Mouse (Mus musculus): ENCODE data around the gene Apoa4. TPM values are rescaled to one million over a fixed set of nuclear protein-coding genes. Genes with fewer than 3 reads are reported as not detected.

Gene Apoa4
- polyA plus RNA-seq, 1 experiment from 2014 or later, result 0.33 TPM

DNA sequence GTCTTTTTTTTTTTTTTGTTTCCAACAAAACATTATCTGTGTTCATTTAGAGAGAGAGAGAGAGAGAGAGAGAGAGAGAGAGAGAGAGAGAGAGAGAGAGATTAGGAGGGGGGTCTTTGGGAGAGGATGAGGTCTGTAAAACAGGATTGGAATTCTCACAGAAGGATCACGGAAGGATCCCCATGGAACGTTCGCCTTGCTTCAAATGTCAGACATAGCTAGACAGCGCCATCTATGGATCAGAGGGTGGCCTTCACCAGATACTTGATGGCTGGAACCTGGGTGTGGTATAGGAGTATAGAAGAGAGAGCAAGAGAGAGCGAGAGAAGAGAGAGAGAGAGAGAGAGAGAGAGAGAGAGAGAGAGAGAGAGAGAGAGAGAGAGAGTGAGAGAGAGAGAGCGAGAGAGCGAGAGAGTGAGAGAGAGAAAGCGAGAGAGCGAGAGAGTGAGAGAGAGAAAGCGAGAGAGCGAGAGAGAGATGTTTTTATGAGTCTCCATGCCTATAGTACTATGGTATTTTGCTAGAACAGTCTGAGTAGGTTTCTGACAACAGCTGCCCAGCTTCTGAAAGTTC lies 6.3 kb downstream of the Apoa4 start:
- Histone ChIP-seq H3K36me3 (replicated peaks) (no peaks in the 10 kb centered on the region), H3K9me3 (replicated peaks) (no peaks in the 10 kb centered on the region), H3K4me2 (peak overlapping the region; percentile 20; the same call in 1 of the 2 replicates), H3K27ac (replicated peaks) (no peak overlapping the region), H3K27me3 (no peaks in the 10 kb centered on the region), H3K4me1 (replicated peaks) (no peaks in the 10 kb centered on the region), H3K4me3 (replicated peaks) (no peak overlapping the region), H3K9ac (no peak overlapping the region)
- ATAC-seq (ENCODE audit: insufficient read depth), result no peak
- 28% methylated on average over 10 of the region's 11 CpGs for WGBS (ENCODE audit: insufficient replicate concordance)

GRCm38 (mm10) chr9:46256177-46256576 lies 15.7 kb downstream of the Apoa4 start:
- Histone ChIP-seq H3K36me3 (replicated peaks) (no peaks in the 10 kb centered on the region), H3K9ac (no peak overlapping the region), H3K27ac (replicated peaks) (no peak overlapping the region), H3K4me2 (no peak overlapping the region), H3K27me3 (no peaks in the 10 kb centered on the region), H3K4me1 (replicated peaks) (0 out of 2 replicates have a peak, but pooled peaks cover 7% of the 10 kb centered on the region), H3K9me3 (replicated peaks) (no peaks in the 10 kb centered on the region), H3K4me3 (replicated peaks) (no peak overlapping the region)
- 63% methylated on average over 7 of the region's 7 CpGs for WGBS (ENCODE audit: insufficient replicate concordance)
- no peak for ATAC-seq (ENCODE audit: insufficient read depth)

DNA sequence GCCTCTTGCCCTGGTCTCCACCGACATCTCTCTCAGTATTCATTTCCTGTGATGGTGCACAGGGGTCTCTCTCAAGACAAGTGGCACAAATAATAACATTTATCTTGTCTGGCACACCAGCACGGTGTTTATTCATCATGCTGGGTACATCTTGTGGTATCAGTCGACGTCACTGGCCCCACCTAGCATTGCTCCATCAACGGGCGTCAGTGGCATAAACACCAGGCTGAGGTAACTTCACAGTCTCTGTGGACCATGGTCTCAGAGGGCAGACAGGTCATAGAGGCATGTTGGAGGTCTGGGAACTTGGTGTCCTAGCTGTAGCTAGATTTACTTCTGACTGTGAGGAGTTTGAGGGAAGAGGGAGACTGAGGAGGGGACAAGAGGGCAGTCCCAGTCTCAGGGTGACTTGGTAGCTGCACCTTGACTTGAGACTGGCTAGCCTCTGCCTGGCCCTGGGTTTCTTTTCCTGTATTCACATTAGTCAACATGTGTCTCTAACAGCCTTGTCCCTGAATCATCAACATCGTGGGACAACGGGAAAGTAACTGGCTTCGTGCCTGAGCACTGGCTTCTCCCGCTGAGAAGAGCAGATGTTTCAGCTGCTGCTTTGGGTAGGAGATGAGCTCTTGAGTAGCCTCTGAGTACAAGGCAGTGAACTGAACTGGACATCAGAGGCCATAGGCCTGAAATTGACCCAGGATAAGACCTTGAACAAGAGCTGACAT lies 16.3 kb downstream of the Apoa4 start:
- WGBS (ENCODE audit: insufficient replicate concordance), result 67% methylated on average over 10 of the region's 10 CpGs
- H3K36me3 ChIP-seq (replicated peaks), result no peaks in the 10 kb centered on the region
- no peak overlapping the region for H3K4me2 ChIP-seq
- H3K4me1 ChIP-seq (replicated peaks), result 0 out of 2 replicates have a peak, but pooled peaks cover 8% of the 10 kb centered on the region
- no peak overlapping the region for H3K4me3 ChIP-seq (replicated peaks)
- H3K9ac ChIP-seq, result no peak overlapping the region
- H3K9me3 ChIP-seq (replicated peaks), result no peaks in the 10 kb centered on the region
- no peaks in the 10 kb centered on the region for H3K27me3 ChIP-seq
- ATAC-seq (ENCODE audit: insufficient read depth), result no peak
- 0 out of 2 replicates have a peak overlapping the region, but pooled peaks have one; percentile 6 for H3K27ac ChIP-seq (replicated peaks)

- peak; percentile 40; the same call in 1 of the 2 replicates for ATAC-seq (ENCODE audit: insufficient read depth)
- Histone ChIP-seq H3K27me3 (no peaks in the 10 kb centered on the region), H3K9ac (no peak overlapping the region), H3K4me3 (replicated peaks) (no peak overlapping the region), H3K27ac (replicated peaks) (0 out of 2 replicates have a peak overlapping the region, but pooled peaks have one; percentile 6), H3K9me3 (replicated peaks) (no peaks in the 10 kb centered on the region), H3K4me2 (no peak overlapping the region), H3K4me1 (replicated peaks) (0 out of 2 replicates have a peak, but pooled peaks cover 8% of the 10 kb centered on the region), H3K36me3 (replicated peaks) (no peaks in the 10 kb centered on the region)
- WGBS (ENCODE audit: insufficient replicate concordance), result 64% methylated on average over 3 of the region's 3 CpGs
These were observed 17.1 kb downstream of the Apoa4 start for GRCm38 (mm10) chr9:46257546-46257945.

GRCm38 (mm10) chr9:46259111-46259510 lies 18.6 kb downstream of the Apoa4 start:
- Histone ChIP-seq H3K27ac (replicated peaks) (no peak overlapping the region), H3K9me3 (replicated peaks) (no peaks in the 10 kb centered on the region), H3K27me3 (no peaks in the 10 kb centered on the region), H3K9ac (no peak overlapping the region), H3K4me1 (replicated peaks) (0 out of 2 replicates have a peak, but pooled peaks cover 8% of the 10 kb centered on the region), H3K4me2 (no peak overlapping the region), H3K36me3 (replicated peaks) (no peaks in the 10 kb centered on the region), H3K4me3 (replicated peaks) (no peak overlapping the region)
- WGBS (ENCODE audit: insufficient replicate concordance), result 68% methylated on average over 6 of the region's 6 CpGs
- ATAC-seq (ENCODE audit: insufficient read depth), result no peak

DNA sequence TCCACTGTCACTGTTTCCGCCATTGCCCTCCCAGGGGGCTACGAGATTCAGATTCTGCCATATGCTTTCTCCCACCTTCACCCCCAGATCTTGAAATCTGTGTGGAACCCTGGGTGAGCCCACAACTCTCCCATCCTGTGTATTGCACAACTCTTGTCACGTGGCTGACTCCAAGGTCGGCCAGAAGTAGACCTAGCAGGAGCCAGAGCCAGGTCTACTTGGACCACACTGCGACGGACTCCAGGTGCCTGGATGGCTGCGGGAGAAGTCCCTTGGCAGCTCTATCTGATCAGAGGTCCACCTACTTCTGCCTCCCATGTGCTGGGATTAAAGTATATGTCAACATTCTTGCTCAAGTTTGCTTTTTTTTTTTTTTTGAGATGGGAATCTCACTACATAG lies 20.6 kb downstream of the Apoa4 start:
- Histone ChIP-seq H3K4me1 (replicated peaks) (0 out of 2 replicates have a peak, but pooled peaks cover 8% of the 10 kb centered on the region), H3K4me3 (replicated peaks) (no peak overlapping the region), H3K9ac (no peak overlapping the region), H3K9me3 (replicated peaks) (no peaks in the 10 kb centered on the region), H3K4me2 (no peak overlapping the region), H3K27me3 (no peaks in the 10 kb centered on the region), H3K27ac (replicated peaks) (no peak overlapping the region), H3K36me3 (replicated peaks) (no peaks in the 10 kb centered on the region)
- 53% methylated on average over 7 of the region's 7 CpGs for WGBS (ENCODE audit: insufficient replicate concordance)
- no peak for ATAC-seq (ENCODE audit: insufficient read depth)

DNA sequence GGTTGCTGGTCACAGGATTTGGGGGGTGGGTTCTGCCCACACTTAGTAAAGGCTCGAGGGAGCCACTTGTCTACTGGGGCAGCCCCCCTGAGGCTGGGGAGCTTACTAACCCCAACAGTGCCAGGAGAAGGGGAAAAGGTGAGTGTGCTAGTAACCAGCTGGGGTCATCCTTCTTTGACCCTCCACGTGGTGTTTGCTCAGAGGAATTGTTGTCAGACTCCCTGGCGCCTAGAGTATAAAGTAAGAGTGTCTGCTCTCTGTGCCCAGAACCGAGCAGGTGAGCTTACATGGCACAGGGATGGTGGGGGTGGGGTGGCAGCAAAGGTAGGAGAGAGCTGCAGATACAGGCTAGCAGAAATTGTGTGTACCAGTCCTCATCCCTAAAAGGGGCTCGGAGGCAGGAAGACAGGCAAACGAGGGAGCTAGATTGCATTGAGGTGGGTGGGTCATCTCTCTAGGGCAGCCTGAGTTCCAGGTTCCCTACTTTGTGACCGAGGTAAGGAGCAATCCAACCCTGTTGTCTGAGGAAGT lies 27.9 kb downstream of the Apoa4 start, which contains the start of gene Apoa5:
Apoa5 (plus strand) TSS at position 291 of the 531 bp plus-strand sequence.
- no peaks in the 10 kb centered on the region for H3K36me3 ChIP-seq (replicated peaks)
- H3K27me3 ChIP-seq, result peaks cover 14% of the 10 kb centered on the region; the same call in 1 of the 2 replicates
- no peak for ATAC-seq (ENCODE audit: insufficient read depth)
- no peak within 1 kb of the TSS for H3K9ac ChIP-seq
- H3K4me3 ChIP-seq (replicated peaks), result no peak within 1 kb of the TSS
- no peak within 1 kb of the TSS for H3K4me2 ChIP-seq
- no peaks in the 10 kb centered on the region for H3K9me3 ChIP-seq (replicated peaks)
- H3K4me1 ChIP-seq (replicated peaks), result peaks cover 11% of the 10 kb centered on the region
- WGBS (ENCODE audit: insufficient replicate concordance), result 41% methylated on average over 7 of the region's 7 CpGs
- no peak within 1 kb of the TSS for H3K27ac ChIP-seq (replicated peaks)

DNA sequence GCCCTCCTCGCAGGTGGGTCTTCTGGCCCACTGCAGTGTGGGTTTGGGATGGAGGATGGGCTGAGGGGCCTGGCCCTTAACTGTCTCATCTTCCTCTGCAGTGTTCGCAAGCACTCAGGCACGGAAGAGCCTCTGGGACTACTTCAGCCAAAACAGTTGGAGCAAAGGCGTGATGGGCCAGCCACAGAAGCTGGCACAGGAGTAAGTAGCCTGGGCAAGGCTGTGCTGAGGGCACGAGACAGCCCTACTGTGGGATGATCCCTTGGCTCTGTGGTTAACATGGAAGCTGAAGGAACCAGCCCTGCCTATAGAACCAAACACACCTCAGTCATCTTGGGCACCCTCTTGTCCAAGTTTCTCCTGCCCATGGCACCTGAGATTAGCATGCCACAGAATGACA lies 28.6 kb downstream of the Apoa4 start:
- no peak overlapping the region for H3K9ac ChIP-seq
- H3K9me3 ChIP-seq (replicated peaks), result no peaks in the 10 kb centered on the region
- no peak overlapping the region for H3K4me2 ChIP-seq
- peaks cover 18% of the 10 kb centered on the region for H3K4me1 ChIP-seq (replicated peaks)
- no peak for ATAC-seq (ENCODE audit: insufficient read depth)
- no peak overlapping the region for H3K27ac ChIP-seq (replicated peaks)
- H3K4me3 ChIP-seq (replicated peaks), result no peak overlapping the region
- H3K27me3 ChIP-seq, result peaks cover 14% of the 10 kb centered on the region; the same call in 1 of the 2 replicates
- WGBS (ENCODE audit: insufficient replicate concordance), result 67% methylated on average over 5 of the region's 5 CpGs
- H3K36me3 ChIP-seq (replicated peaks), result no peaks in the 10 kb centered on the region

DNA sequence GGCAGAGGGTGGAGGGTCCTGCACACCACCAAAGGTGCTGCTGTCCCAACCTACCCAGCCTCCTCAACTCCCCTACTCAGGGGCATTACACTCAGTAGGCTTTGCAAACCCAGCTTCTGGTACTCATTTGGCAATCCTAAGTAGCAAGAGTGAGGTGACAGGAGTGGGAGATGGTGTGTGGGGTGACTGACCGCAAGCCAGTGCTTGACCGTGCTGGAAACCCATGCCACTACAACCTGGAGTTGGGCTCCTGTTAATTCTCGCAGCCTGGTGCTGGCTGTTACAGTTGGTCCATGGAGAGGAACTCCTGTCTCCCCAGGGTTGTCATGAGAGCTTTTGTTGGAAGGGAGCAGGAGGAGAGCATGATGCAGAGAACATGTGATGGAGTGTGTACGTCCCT lies 30.3 kb downstream of the Apoa4 start:
- Histone ChIP-seq H3K4me3 (replicated peaks) (no peak overlapping the region), H3K9ac (no peak overlapping the region), H3K27me3 (peaks cover 14% of the 10 kb centered on the region; the same call in 1 of the 2 replicates), H3K9me3 (replicated peaks) (no peaks in the 10 kb centered on the region), H3K27ac (replicated peaks) (no peak overlapping the region), H3K4me2 (no peak overlapping the region), H3K4me1 (replicated peaks) (peaks cover 24% of the 10 kb centered on the region), H3K36me3 (replicated peaks) (peaks cover 15% of the 10 kb centered on the region)
- ATAC-seq (ENCODE audit: insufficient read depth), result no peak
- WGBS (ENCODE audit: insufficient replicate concordance), result 81% methylated on average over 4 of the region's 4 CpGs

- Histone ChIP-seq H3K9ac (no peak overlapping the region), H3K36me3 (replicated peaks) (peaks cover 28% of the 10 kb centered on the region), H3K27ac (replicated peaks) (no peak overlapping the region), H3K27me3 (peaks cover 14% of the 10 kb centered on the region; the same call in 1 of the 2 replicates), H3K4me3 (replicated peaks) (peak overlapping the region; percentile 90), H3K4me1 (replicated peaks) (peaks cover 24% of the 10 kb centered on the region), H3K4me2 (peak overlapping the region; percentile 85), H3K9me3 (replicated peaks) (no peaks in the 10 kb centered on the region)
- no peak for ATAC-seq (ENCODE audit: insufficient read depth)
- WGBS (ENCODE audit: insufficient replicate concordance), result 15% methylated on average over 9 of the region's 9 CpGs
These were observed 31.6 kb downstream of the Apoa4 start for GRCm38 (mm10) chr9:46272070-46272469.
